Mouse (Mus musculus) thymus, postnatal 14 days (tissue): ENCODE results near the gene Tmem151a.
A peak's percentile ranks its signal among the peaks of the same experiment; 100 is the strongest.
"Not testable (repeated sequence)": the region's sequence is repeated elsewhere in the genome, so short reads cannot be mapped to it uniquely, and the experiment has no call there.

Source experiments
- DNase-seq: peaks from one replicate; pipeline ENCODE4 v3.0.0; 2021

The Tmem151a gene

GRCm38 (mm10) chr19:5094243-5094632 lies 8.9 kb upstream of the Tmem151a start:
- peak; percentile 91 for DNase-seq

GRCm38 (mm10) chr19:5093481-5094242 lies 8.3 kb upstream of the Tmem151a start:
- no peak for DNase-seq

GRCm38 (mm10) chr19:5092083-5092482 lies 6.8 kb upstream of the Tmem151a start:
- no peak for DNase-seq

DNA sequence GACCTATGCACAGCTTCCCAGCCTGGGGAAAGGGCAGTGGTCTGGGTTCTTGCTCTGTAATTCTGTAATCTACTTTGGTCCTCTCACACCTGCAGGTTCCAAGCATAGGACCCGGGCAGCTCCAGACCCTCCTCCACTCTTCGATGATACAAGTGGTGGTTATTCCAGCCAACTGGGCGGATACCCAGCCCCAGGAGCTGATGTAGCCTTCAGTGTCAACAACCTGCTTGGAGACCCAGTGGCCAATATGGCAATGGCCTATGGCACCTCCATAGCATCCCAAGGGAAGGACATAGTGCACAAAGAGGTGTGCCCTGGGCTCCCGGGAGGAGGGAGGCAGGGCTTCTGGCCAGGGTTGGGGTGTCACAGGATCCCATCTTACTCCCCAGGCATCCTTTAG lies 4.0 kb upstream of the Tmem151a start:
- DNase-seq: no peak

GRCm38 (mm10) chr19:5087884-5088728 lies 2.8 kb upstream of the Tmem151a start, which contains the start of gene Yif1a:
Yif1a (plus strand) TSS chr19:5088538.
- peak; percentile 92 for DNase-seq

- not testable (repeated sequence) for DNase-seq
Measured at GRCm38 (mm10) chr19:5086533-5086932, 1.2 kb upstream of the Tmem151a start.

- DNase-seq: no peak
Measured at GRCm38 (mm10) chr19:5084834-5085144, 542 bp downstream of the Tmem151a start.

DNA sequence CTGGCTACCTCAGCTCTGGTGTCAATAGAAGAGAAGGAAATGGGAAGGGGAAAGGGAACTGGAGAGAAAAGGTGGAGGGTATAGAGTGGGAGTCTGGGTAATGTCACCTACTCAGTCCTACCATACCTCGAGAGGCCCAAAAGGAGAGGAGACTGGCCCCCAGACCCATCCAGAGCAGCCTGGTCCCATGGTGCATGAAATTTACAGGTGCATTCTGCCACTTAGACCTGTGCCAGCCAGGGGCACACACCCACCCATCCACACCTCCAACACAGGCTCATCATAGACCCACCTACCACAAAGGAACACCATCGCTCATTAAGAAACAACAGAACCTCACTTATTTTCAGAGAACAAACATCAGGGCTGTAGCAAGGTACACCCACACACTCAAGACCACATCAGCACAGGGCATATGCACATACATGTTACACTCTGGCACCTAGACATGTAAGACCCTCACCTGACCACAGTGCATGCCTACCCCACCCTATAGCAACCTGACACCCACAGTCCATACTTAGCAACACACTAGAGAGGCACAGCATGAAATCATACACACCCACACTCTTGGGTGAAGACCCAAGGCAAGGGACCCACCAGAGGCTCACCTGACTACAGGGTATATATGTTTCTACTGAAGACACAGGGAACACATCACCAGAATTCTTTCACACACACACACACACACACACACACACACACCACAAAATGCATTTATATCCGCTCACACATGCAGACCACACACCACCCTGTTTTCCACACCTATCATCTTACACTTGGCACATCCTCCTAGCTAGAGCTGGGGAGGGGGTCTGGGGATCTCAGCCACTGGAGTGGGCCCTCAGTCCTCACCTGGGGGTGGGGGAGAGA lies 1.1 kb downstream of the Tmem151a start:
- no peak for DNase-seq

GRCm38 (mm10) chr19:5082596-5082995 lies 2.7 kb downstream of the Tmem151a start:
- DNase-seq: no peak

DNA sequence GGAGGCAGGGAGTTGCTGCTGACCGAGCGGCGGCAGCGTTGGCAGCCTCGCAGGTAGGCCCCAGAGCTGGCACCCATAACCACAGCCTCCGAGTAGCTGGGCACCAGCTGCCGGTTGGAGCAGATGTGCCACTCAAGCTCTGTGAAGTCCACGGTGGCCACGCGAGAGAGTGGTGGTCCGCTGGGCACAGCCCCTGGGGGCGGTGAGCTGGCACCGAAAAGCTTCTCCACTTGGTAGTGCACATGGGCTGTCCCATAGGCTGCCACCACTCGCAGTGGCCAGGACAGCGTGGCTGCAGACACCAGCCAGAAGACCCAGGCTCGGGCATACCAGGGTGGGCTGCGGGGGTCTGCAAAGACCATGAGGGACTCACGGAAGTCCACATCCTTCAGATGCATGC lies 3.3 kb downstream of the Tmem151a start:
- DNase-seq: no peak

GRCm38 (mm10) chr19:5079279-5079678 lies 6.1 kb downstream of the Tmem151a start:
- no peak for DNase-seq

GRCm38 (mm10) chr19:5073518-5073917 lies 11.8 kb downstream of the Tmem151a start:
- DNase-seq: no peak

DNA sequence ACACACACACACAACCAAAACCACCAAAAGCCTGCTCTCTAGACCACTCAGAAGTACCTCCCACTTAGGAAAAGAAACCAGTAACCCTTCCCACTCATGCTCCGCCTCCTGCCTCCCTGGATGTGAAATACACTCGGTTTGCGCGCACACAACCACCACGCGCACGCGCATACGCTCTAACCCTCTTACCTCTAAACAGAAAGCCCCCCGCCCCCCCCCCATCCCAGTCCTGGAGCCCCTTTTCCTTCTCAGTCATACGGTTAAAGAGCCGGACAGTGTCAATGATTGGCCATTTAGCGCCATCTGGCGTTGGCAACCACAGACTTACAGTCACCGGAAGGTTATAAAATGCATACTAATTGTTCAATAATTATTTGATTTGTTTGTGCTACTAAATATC lies 12.3 kb downstream of the Tmem151a start:
- DNase-seq: peak; percentile 32

DNA sequence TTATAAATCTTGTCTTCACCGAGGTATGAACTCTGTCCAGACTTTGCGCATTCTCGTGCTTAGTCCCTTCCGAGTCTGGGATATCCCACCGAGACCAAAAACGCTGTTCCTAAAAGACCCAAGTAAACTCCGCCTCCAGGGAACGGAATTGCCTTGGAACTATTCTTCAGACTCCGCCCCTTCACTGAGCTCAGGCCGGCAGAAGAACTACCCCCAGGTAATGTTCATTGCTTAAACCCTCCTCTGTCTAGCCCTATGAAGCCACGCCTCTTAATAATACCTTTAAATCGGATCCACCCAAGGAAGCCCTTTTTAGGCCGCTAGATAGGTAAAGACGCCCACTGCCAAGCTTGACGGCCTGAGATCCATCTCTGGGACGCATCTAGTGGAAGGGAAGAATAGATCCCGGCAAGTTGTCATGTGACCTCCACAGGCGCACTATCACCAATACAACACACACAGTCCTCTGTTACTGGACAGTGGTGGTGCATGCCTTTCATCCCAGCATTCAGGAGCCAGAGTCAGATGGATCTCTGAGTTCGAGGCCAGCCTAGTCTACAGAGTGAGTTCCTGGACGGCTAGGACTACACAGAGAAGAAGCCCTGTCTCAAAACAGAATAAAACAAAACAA lies 12.8 kb downstream of the Tmem151a start:
- no peak for DNase-seq

DNA sequence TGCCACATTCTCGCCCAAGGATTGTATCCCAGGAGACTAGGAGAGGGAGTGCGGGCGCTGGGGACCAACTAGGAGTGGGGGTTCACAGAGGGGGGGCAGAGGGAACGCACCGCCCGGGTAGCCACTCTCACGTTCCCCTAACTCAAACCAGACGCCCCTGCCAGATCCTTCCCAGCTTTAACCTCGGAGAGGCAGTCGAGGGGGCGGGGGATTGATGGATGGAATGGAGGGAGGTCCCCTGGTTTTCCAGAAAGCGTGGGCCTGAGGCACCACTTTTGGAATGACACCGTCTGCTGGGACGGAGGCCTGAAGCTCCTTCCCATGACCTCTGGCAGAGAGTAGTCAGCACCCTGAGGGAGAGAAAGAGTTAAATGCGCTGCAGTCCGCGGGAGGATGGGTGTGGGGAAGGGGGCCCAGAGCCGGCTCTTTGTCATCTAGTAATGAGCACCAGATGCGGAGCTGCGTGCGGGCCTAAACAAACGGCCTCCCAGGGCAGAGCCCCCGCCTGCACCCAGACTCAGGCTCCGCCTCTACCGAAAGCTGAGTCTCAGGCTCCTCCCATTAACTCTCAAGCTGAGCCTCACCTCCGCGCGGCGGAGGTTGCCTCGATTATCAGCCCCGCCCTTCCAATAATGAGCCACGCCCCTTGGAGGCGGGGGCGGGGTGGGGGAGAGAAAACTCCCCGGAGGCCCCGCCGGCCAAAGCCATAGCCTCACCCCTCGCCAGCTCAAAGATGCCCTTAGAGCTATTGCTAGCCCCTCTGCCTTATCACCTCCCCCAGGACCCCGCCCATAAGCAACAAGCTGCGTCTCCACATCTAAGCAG lies 13.6 kb downstream of the Tmem151a start:
- DNase-seq: no peak

- no peak for DNase-seq
Measured at GRCm38 (mm10) chr19:5071077-5071476, 14.3 kb downstream of the Tmem151a start.

GRCm38 (mm10) chr19:5069978-5070377 lies 15.4 kb downstream of the Tmem151a start:
- DNase-seq: no peak

DNA sequence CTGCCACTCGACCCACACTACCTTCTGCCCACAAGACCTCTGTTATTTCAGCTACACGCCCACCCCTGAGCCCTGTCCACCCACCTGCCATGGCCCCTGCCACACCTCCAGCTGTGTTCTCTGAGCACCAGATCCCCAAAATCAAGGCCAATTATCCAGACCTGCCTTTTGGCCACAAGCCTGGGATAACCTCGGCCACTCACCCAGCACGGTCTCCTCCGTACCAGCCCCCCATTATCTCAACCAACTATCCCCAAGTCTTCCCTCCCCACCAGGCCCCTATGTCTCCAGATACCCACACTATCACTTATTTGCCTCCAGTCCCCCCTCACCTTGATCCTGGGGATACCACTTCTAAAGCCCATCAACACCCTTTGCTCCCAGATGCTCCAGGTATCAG lies 15.8 kb downstream of the Tmem151a start:
- no peak for DNase-seq

GRCm38 (mm10) chr19:5068570-5069234 lies 16.6 kb downstream of the Tmem151a start:
- no peak for DNase-seq

- no peak for DNase-seq
Measured at GRCm38 (mm10) chr19:5067867-5068569, 17.3 kb downstream of the Tmem151a start, which contains the start of gene Cd248. Cd248 (plus strand) TSS chr19:5068078.
